Mouse (Mus musculus) erythroblast, embryonic 14.5 days (primary cell): ENCODE measurements around the gene Meis2. TPM values are rescaled to one million over a fixed set of nuclear protein-coding genes. Genes with fewer than 3 reads are reported as not detected.
A peak's percentile ranks its signal among the peaks of the same experiment; 100 is the strongest.

Source experiments
- H3K27me3 ChIP-seq: 2 replicates; pipeline ENCODE4 v1.6.1; 2012; ENCODE audit warnings: inconsistent platforms; ENCODE audit not compliant: control insufficient read depth
- H3K36me3 ChIP-seq: 2 replicates; pipeline ENCODE4 v1.6.1; 2012; ENCODE audit warnings: mild to moderate bottlenecking, inconsistent platforms; ENCODE audit not compliant: control insufficient read depth
- H3K4me1 ChIP-seq: 2 replicates; pipeline ENCODE4 v1.6.1; 2012; ENCODE audit warnings: inconsistent platforms; ENCODE audit not compliant: control insufficient read depth
- H3K4me3 ChIP-seq: replicated peaks from 2 replicates; pipeline ENCODE3; 2012; ENCODE audit warnings: moderate library complexity, mild to moderate bottlenecking, inconsistent platforms
- H3K9me3 ChIP-seq: 2 replicates; pipeline ENCODE4 v1.6.1; 2012; ENCODE audit warnings: low read length, inconsistent platforms, mixed read lengths; ENCODE audit not compliant: control insufficient read depth
- GATA1 ChIP-seq: IDR thresholded peaks from 2 replicates; pipeline ENCODE4 v1.6.1; 2012; ENCODE audit warnings: low read length, inconsistent platforms, mixed read lengths
- TAL1 ChIP-seq: IDR thresholded peaks from 3 replicates; pipeline ENCODE4 v1.6.1; 2012; ENCODE audit warnings: low read length, inconsistent platforms, mixed read lengths
- polyA plus RNA-seq: library from polyadenylated mRNA; stranded (reverse); fragments of >175 nt; gene quantifications from 2 replicates; pipeline ENCODE4 v1.2.3, GENCODE M21; 2012

The Meis2 gene
- polyA plus RNA-seq, 1 experiment, result not detected

- no peaks in the 10 kb centered on the region for H3K4me1 ChIP-seq
- no peak for TF ChIP-seq GATA1
- no peak for TF ChIP-seq TAL1
- H3K36me3 ChIP-seq, result no peaks in the 10 kb centered on the region
- H3K27me3 ChIP-seq, result peaks cover 99% of the 10 kb centered on the region
- H3K4me3 ChIP-seq, result no peak overlapping the region
- H3K9me3 ChIP-seq, result no peaks in the 10 kb centered on the region
These were observed 3.3 kb upstream of the Meis2 start for GRCm38 (mm10) chr2:116068901-116069300.

GRCm38 (mm10) chr2:116068461-116068860, 2.8 kb upstream of the Meis2 start:
- H3K4me3 ChIP-seq, result no peak overlapping the region
- H3K36me3 ChIP-seq, result no peaks in the 10 kb centered on the region
- H3K4me1 ChIP-seq, result no peaks in the 10 kb centered on the region
- H3K27me3 ChIP-seq, result peaks cover 99% of the 10 kb centered on the region
- TF ChIP-seq GATA1 (no peak), TAL1 (no peak)
- H3K9me3 ChIP-seq, result no peaks in the 10 kb centered on the region

GRCm38 (mm10) chr2:116067711-116068110, 2.1 kb upstream of the Meis2 start:
- TF ChIP-seq GATA1, result no peak
- TF ChIP-seq TAL1, result no peak
- H3K36me3 ChIP-seq, result no peaks in the 10 kb centered on the region
- peaks cover 99% of the 10 kb centered on the region for H3K27me3 ChIP-seq
- no peak overlapping the region for H3K4me3 ChIP-seq
- H3K4me1 ChIP-seq, result no peaks in the 10 kb centered on the region
- peaks cover 2% of the 10 kb centered on the region; the same call in 1 of the 2 replicates for H3K9me3 ChIP-seq

DNA sequence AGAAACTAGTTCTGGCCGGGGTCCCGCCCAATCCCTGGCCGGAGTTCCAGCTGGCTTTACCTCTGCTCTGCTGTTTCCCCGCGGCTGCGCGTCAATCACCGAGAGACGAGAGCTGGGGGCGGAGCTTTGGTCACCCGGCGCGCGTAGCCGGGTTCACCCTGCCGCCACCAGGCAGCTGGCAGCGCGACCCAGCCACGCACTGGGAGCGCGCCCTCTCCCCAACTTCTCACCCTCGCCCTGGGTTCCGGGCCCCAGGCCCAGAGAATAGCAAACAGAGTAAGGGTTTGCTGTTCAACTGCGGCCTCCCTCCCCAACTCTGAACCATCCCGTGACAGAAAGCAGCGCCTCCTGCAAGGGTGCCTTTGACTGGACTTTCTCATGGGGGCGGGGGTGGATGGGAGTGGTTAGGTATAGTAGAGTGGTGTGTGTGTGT, 1.4 kb upstream of the Meis2 start:
- Histone ChIP-seq H3K36me3 (no peaks in the 10 kb centered on the region), H3K4me1 (no peaks in the 10 kb centered on the region), H3K27me3 (peaks cover 99% of the 10 kb centered on the region), H3K4me3 (peak overlapping the region; percentile 47), H3K9me3 (peaks cover 2% of the 10 kb centered on the region; the same call in 1 of the 2 replicates)
- no peak for TF ChIP-seq GATA1
- TF ChIP-seq TAL1, result no peak

- peaks cover 99% of the 10 kb centered on the region for H3K27me3 ChIP-seq
- H3K36me3 ChIP-seq, result no peaks in the 10 kb centered on the region
- peaks cover 2% of the 10 kb centered on the region; the same call in 1 of the 2 replicates for H3K9me3 ChIP-seq
- TF ChIP-seq TAL1 (no peak), GATA1 (no peak)
- H3K4me3 ChIP-seq, result peak overlapping the region; percentile 47
- H3K4me1 ChIP-seq, result no peaks in the 10 kb centered on the region
These were observed 660 bp upstream of the Meis2 start for GRCm38 (mm10) chr2:116066057-116066941.

DNA sequence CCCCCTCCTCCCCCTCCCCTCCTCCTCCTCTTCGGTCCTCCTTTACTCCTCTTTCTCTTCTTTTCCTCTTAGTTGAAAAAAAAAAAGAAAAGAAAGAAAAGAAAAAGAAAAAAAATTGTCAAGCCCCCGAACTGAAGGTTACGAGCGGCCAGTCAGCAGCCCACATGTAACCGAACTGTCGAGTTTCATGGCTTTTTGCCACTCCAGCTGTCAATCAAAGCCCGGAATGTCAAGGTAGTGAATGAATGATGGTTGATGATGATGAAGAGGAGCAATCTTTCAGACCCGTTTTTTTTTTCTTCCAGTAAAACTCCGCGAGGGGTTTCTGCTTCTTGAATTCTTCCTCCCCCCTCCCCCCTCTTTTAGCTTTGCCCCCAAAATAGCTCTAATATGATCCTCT, 582 bp downstream of the Meis2 start:
- TF ChIP-seq TAL1 (no peak), GATA1 (no peak)
- H3K36me3 ChIP-seq, result no peaks in the 10 kb centered on the region
- peaks cover 2% of the 10 kb centered on the region; the same call in 1 of the 2 replicates for H3K9me3 ChIP-seq
- H3K27me3 ChIP-seq, result peaks cover 99% of the 10 kb centered on the region
- peak overlapping the region; percentile 41 for H3K4me3 ChIP-seq
- H3K4me1 ChIP-seq, result no peaks in the 10 kb centered on the region

GRCm38 (mm10) chr2:116064521-116064920, 1.1 kb downstream of the Meis2 start:
- Histone ChIP-seq H3K4me3 (peak overlapping the region; percentile 31), H3K27me3 (peaks cover 98% of the 10 kb centered on the region), H3K36me3 (no peaks in the 10 kb centered on the region), H3K9me3 (peaks cover 2% of the 10 kb centered on the region; the same call in 1 of the 2 replicates), H3K4me1 (no peaks in the 10 kb centered on the region)
- no peak for TF ChIP-seq TAL1
- no peak for TF ChIP-seq GATA1

DNA sequence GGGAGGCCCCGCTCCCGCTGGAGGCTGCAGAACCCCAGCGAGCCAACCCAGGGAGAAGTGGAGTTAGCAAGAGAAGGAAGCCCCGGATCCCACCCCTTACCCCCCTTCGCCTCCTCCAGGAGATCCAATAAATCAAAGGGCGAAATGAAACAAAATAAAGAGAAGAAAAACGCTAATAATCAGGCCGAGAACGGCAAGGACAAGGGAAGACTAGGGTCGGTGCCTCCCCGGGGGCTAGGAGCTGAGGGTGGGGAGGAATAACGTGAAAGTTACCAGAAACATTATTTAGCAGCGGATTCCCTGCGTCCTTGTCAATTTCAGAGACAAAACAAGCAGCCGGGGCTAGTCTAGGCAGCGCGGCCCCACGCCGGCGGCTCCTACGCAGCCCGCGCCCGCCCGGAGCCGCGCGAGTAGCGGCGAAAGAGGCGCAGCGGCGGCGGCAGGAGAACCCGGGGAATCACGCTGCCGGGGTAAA, 1.8 kb downstream of the Meis2 start:
- TF ChIP-seq TAL1 (no peak), GATA1 (no peak)
- Histone ChIP-seq H3K9me3 (peaks cover 2% of the 10 kb centered on the region; the same call in 1 of the 2 replicates), H3K4me1 (no peaks in the 10 kb centered on the region), H3K4me3 (peak overlapping the region; percentile 46), H3K27me3 (peaks cover 96% of the 10 kb centered on the region), H3K36me3 (no peaks in the 10 kb centered on the region)

- no peaks in the 10 kb centered on the region for H3K4me1 ChIP-seq
- H3K4me3 ChIP-seq, result peak overlapping the region; percentile 42
- H3K27me3 ChIP-seq, result peaks cover 90% of the 10 kb centered on the region
- peaks cover 2% of the 10 kb centered on the region; the same call in 1 of the 2 replicates for H3K9me3 ChIP-seq
- TF ChIP-seq TAL1 (no peak), GATA1 (no peak)
- H3K36me3 ChIP-seq, result no peaks in the 10 kb centered on the region
These were observed 2.7 kb downstream of the Meis2 start for GRCm38 (mm10) chr2:116062761-116063441.
